Mouse (Mus musculus) liver, embryonic 13.5 days (tissue): ENCODE measurements around the gene Yipf2. TPM values are rescaled to one million over a fixed set of nuclear protein-coding genes. Genes with fewer than 3 reads are reported as not detected.
"Not testable (repeated sequence)": the region's sequence is repeated elsewhere in the genome, so short reads cannot be mapped to it uniquely, and the experiment has no call there.

Source experiments
- ATAC-seq: fragments of 200-750 bp; cut with Nextera tagmentation; 2 replicates; pipeline ENCODE4 v1.8.0; 2017; ENCODE audit warnings: low read depth, mild to moderate bottlenecking, moderate number of reproducible peaks, moderate library complexity
- DNase-seq: peaks from one replicate; pipeline ENCODE4 v3.0.0; 2022
- H3K27ac ChIP-seq: fragments of 300-500 bp; sonication (generic); 2 replicates; pipeline ENCODE4 v1.5.1; 2015; ENCODE audit warnings: moderate library complexity, mild to moderate bottlenecking, inconsistent platforms
- H3K27me3 ChIP-seq: fragments of 300-500 bp; sonication (generic); 2 replicates; pipeline ENCODE4 v1.6.1; 2015; ENCODE audit warnings: mild to moderate bottlenecking, inconsistent platforms
- H3K36me3 ChIP-seq: fragments of 300-500 bp; sonication (generic); 2 replicates; pipeline ENCODE4 v1.6.1; 2015; ENCODE audit warnings: mild to moderate bottlenecking, inconsistent platforms
- H3K4me1 ChIP-seq: fragments of 300-500 bp; sonication (generic); replicated peaks from 2 replicates; pipeline ENCODE4 v1.6.1; 2015; ENCODE audit warnings: inconsistent platforms
- H3K4me2 ChIP-seq: fragments of 300-500 bp; sonication (generic); 2 replicates; pipeline ENCODE4 v1.6.1; 2015; ENCODE audit warnings: inconsistent platforms, mild to moderate bottlenecking, moderate library complexity
- H3K4me3 ChIP-seq: fragments of 300-500 bp; sonication (generic); replicated peaks from 2 replicates; pipeline ENCODE4 v1.5.1; 2015; ENCODE audit warnings: mild to moderate bottlenecking, inconsistent platforms
- H3K9ac ChIP-seq: fragments of 300-500 bp; sonication (generic); 2 replicates; pipeline ENCODE4 v1.6.1; 2015; ENCODE audit warnings: mild to moderate bottlenecking, inconsistent platforms
- H3K9me3 ChIP-seq: fragments of 300-500 bp; sonication (generic); replicated peaks from 2 replicates; pipeline ENCODE4 v1.6.1; 2016; ENCODE audit warnings: inconsistent platforms
- WGBS: fragments of 180-500 bp; shearing (Covaris S2); methylation state at CpG from one replicate; pipeline ENCODE4 v1.1.7; 2015; ENCODE audit not compliant: insufficient replicate concordance; 5-methylcytosine and 5-hydroxymethylcytosine counted together
- polyA plus RNA-seq: library from polyadenylated mRNA; unstranded; fragments of >200 nt; fragmentation: Nextera tagmentation; extraction: Ambion mirVana; gene quantifications from 2 replicates; pipeline ENCODE4 v1.2.1, GENCODE M21; 2015

Gene Yipf2
- polyA plus RNA-seq, 1 experiment from 2014 or later = 10.2 TPM

DNA sequence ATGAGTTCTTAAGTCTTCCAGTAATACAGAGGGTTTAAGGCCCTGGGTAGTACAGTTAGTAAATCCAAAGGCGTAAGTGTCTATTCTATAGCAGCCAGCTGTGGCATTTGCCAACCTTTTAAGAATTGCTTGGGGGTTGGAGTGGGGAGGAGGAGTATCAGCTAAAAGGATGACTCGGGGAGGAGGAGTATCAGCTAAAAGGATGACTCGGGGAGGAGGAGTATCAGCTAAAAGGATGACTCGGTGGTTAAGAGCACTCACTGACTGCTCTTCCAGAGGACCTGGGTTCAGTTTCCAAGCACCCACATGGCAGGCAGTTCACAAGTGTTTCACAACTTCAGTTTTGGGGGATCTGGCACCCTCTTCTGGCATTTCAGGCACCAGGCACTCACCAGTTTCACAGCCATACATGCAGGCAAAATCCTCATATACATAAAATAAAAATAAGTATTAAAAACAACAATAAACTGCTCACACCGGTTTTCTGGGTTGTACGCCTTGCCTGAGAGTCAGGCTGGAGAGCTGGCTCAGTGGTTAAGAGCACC, 37.4 kb downstream of the Yipf2 start:
- H3K36me3 ChIP-seq = peaks cover 23% of the 10 kb centered on the region
- DNase-seq = peak; percentile 24
- 59% methylated on average over 6 of the region's 6 CpGs for WGBS
- peak overlapping the region; percentile 27; the same call in 1 of the 2 replicates for H3K9ac ChIP-seq
- no peaks in the 10 kb centered on the region for H3K9me3 ChIP-seq
- H3K27me3 ChIP-seq = no peaks in the 10 kb centered on the region
- H3K4me3 ChIP-seq = no peak overlapping the region
- H3K4me2 ChIP-seq = peak overlapping the region; percentile 3; the same call in 1 of the 2 replicates
- peaks cover 86% of the 10 kb centered on the region for H3K4me1 ChIP-seq
- peak overlapping the region; percentile 89 for H3K27ac ChIP-seq
- ATAC-seq = peak; percentile 50

DNA sequence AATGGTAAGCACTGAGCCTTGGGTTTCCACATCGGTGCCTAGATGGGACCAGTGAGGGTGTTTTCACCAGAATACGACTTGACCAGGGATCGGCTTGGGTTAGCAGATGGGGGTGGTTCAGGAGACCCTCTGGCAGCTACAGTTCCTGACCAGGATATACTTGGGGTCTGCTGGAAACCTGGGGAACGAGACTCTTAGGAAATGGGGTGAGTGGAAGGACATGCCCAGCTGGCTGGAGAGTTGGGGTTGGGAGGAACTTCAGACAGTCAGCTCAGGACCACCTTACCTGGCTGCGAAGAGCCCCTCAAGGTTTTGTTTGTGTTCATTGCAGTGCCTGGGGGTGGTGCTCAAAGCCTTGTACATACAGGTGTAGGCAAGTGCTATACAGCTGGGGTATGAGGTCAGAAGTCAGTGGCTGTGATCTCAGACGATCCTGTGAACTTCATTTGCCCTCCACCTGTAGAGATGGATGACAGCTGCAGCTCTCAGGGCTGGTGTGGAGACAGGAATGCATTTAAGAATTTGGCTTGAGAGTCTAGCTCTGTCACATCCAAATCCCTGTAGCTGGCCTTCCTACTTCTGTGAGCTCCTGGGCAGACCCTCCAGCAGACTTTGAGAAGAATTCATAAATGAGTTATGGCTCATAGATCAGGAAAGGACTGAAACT, 38.9 kb downstream of the Yipf2 start:
- 81% methylated on average over 6 of the region's 6 CpGs for WGBS
- ATAC-seq (no peak), DNase-seq (no peak)
- Histone ChIP-seq H3K9me3 (no peaks in the 10 kb centered on the region), H3K4me3 (no peak overlapping the region), H3K27ac (peak overlapping the region; percentile 89), H3K4me1 (peaks cover 80% of the 10 kb centered on the region), H3K27me3 (no peaks in the 10 kb centered on the region), H3K4me2 (no peak overlapping the region), H3K36me3 (peaks cover 30% of the 10 kb centered on the region), H3K9ac (no peak overlapping the region)

DNA sequence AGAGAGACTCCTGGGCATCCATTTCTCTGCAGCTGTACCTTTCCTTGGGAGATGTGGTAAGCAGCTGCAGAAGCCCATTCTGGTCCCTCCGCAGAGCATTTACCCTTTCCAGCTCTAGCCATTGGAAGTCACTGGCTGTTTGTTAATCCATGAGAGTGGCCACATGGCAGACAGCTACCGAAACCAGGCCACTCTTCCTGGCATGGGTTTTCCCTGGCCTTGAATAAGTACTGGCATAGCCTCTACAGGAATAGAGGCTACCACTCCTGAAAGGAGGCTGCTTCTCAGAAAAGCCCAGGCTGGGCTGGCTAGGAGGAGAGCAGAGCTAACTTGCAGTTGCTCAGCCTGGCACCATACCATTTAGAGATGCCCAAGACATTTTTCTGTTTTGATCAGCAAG, 41.6 kb downstream of the Yipf2 start:
- no peaks in the 10 kb centered on the region for H3K9me3 ChIP-seq
- 0 out of 2 replicates have a peak overlapping the region, but pooled peaks have one; percentile 23 for H3K9ac ChIP-seq
- 94% methylated on average over 2 of the region's 2 CpGs for WGBS
- H3K36me3 ChIP-seq = peaks cover 29% of the 10 kb centered on the region
- ATAC-seq (no peak), DNase-seq (no peak)
- H3K27me3 ChIP-seq = no peaks in the 10 kb centered on the region
- no peak overlapping the region for H3K4me3 ChIP-seq
- H3K4me2 ChIP-seq = no peak overlapping the region
- peaks cover 66% of the 10 kb centered on the region for H3K4me1 ChIP-seq
- H3K27ac ChIP-seq = no peak overlapping the region; the same call in none of the 2 replicates

DNA sequence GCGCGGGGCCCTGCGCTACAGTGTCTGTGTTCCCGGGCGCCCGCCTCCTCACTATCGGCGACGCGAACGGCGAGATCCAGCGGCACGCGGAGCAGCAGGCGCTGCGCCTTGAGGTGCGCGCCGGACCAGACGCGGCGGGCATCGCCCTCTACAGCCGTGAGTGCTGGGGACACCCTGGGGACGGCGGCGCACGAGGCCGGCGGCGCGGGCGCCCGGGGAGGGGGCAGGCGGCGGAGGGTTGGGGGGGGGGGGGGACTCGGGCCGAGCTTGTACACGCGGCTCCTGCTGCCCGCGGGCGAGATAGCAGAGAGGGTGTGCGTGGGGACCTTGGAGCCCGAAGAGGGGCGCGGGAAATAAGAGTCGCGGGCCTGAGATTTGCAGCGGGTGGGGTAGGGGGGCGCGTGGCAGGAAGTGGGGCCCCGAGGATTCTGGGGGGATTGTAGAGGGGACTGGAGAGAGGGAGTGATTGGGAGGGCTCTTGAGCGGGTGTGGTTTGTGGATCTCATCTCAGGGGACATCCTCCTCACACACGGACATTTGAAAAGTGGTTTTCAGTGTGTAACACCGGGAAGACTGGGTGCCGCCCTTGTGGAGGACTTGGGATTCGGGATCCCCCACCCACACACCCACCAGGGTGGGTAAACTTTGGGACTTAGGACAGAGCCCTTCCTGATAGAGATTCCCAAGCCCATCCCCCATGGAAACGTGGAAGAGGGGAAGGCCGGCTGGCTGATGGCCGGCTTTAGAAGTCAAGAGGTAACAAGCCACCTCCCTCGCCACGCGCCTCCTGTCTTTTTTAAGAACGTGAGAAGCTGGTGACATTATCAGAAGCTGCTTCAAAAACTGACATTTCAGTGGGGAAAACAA, 45.3 kb downstream of the Yipf2 start:
- no peaks in the 10 kb centered on the region for H3K9me3 ChIP-seq
- H3K36me3 ChIP-seq = peaks cover 25% of the 10 kb centered on the region
- peak overlapping the region; percentile 95 for H3K27ac ChIP-seq
- WGBS = under 1% methylated on average over 58 of the region's 66 CpGs
- H3K27me3 ChIP-seq = no peaks in the 10 kb centered on the region
- ATAC-seq = peak; percentile 25
- peak overlapping the region; percentile 98 for H3K9ac ChIP-seq
- peak; percentile 59 for DNase-seq
- peak overlapping the region; percentile 89 for H3K4me2 ChIP-seq
- H3K4me1 ChIP-seq = peaks cover 51% of the 10 kb centered on the region
- H3K4me3 ChIP-seq = peak overlapping the region; percentile 85

DNA sequence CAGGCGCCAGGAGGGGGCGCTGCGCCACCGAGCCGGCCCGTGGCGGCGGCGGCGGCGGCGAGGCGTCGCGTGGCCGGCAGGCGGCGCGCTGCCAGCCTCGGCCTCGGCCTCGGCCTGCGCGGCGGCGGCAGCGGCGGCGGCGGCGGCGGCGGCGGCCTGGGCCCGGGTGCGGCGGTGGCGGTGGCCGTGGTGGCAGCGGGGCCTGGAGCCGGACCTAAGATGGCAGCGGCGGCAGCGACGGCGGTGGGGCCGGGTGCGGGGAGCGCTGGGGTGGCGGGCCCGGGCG, 45.9 kb downstream of the Yipf2 start, which contains the start of gene Carm1:
Carm1 (plus strand) TSS at position 106 of the 286 bp plus-strand sequence.
- no peaks in the 10 kb centered on the region for H3K9me3 ChIP-seq
- ATAC-seq = no peak
- DNase-seq = no peak
- peaks cover 49% of the 10 kb centered on the region for H3K4me1 ChIP-seq
- H3K4me3 ChIP-seq = peak within 1 kb of the TSS; percentile 85
- peak within 1 kb of the TSS; percentile 95 for H3K27ac ChIP-seq
- H3K36me3 ChIP-seq = peaks cover 22% of the 10 kb centered on the region
- no peaks in the 10 kb centered on the region for H3K27me3 ChIP-seq
- WGBS = 0% methylated on average over 26 of the region's 52 CpGs
- H3K9ac ChIP-seq = peak within 1 kb of the TSS; percentile 98
- peak within 1 kb of the TSS; percentile 89 for H3K4me2 ChIP-seq

DNA sequence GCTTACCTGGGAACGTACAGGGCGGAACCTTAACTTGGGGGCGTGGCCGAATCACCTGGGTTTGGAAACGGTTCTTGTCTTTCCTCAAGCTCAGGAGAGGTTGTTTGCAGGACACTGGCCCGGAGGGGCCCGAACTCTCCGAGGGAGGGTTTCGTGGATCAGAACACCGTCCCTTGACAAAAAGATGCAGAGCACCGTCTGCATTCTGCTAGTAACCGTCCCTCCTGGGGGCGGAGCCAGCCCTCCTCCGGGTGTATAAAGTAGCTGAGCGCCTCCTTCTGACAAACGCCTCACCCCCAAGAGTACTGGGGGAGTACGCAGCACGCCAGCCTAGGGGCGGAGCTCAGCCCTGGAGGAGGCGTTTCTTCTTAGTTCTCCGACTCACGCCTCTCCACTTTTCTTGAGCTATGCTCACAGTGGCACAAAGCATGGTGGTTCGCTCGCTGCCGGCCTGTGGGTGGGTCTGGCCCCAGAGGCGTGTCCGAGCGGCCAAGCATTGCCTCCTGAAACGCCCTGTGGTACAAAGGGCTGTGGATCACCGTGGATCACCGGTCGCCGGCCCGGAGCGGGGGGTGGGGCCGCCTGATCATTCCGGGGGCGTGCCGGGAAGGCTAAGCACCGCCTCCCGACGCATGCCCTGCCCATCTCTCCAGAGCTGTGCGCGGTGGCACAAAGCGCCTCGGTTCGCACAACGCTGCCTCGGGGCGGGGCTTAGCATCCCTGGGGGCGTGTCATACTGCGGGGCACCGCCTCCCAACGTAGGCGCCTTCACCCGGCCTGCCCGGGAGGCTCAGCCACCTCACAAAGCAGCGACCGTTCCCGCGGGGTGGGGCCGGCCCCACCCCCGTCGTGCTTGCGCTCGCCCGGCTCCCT, 46.5 kb downstream of the Yipf2 start:
- Histone ChIP-seq H3K9me3 (no peaks in the 10 kb centered on the region), H3K4me2 (peak overlapping the region; percentile 89), H3K36me3 (peaks cover 16% of the 10 kb centered on the region), H3K27me3 (no peaks in the 10 kb centered on the region), H3K27ac (peak overlapping the region; percentile 88), H3K9ac (peak overlapping the region; percentile 76), H3K4me3 (peak overlapping the region; percentile 85), H3K4me1 (peaks cover 43% of the 10 kb centered on the region)
- ATAC-seq = peak; percentile 87
- WGBS = under 1% methylated on average over 67 of the region's 67 CpGs
- DNase-seq = peak; percentile 100

DNA sequence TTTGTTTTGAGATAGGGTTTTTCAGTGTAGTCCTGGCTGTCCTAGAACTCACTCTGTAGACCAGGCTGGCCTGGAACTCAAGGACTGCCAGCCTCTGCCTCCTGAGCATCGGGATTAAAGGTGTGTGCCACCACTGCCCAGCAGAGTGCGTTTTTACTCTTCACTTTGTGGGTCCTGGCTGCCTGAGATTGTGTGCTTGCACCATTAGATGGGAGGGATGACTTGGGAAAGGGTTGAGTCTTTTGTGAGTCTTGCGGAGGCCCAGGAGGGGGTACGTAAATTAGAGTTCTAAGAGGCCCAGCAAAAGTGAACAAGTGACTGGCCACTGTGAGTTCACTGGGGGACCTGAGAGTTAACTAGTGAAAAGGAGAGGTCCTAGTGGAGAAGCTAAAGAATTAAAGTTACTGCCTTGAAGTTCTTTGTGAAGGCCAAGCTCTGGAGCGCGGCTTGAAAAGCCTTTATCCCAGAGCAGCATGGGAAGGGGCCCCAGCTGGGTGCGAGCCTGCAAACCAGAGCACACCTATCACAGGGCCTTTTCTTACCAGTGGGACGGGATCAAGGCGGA, 47.2 kb downstream of the Yipf2 start:
- Histone ChIP-seq H3K4me3 (peak overlapping the region; percentile 85), H3K27me3 (no peaks in the 10 kb centered on the region), H3K27ac (peak overlapping the region; percentile 88), H3K9ac (peak overlapping the region; percentile 76), H3K4me1 (peaks cover 40% of the 10 kb centered on the region), H3K9me3 (no peaks in the 10 kb centered on the region), H3K4me2 (peak overlapping the region; percentile 89), H3K36me3 (peaks cover 11% of the 10 kb centered on the region)
- ATAC-seq (peak; percentile 63), DNase-seq (no peak)
- WGBS = 17% methylated on average over 9 of the region's 9 CpGs

DNA sequence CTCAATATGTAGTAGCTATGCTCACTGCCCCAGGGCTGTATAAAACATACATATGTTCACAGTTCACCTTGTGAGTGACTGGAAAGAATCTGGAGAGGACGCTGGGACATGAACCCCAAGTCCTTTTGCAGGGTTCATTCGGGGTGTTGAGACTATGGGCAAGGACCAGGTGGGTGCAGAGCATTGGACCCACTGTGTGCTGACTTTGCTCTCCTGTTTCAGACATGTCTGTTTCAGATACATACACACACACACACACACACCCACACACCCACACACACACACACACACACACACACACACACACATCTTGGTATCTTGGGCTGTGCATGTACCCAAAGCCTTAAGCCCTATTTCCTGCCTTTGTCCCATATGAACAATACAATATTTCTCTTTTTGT, 50.6 kb downstream of the Yipf2 start:
- H3K36me3 ChIP-seq, H3K4me3 ChIP-seq, ATAC-seq, H3K27me3 ChIP-seq, H3K9me3 ChIP-seq, DNase-seq, H3K4me2 ChIP-seq, H3K27ac ChIP-seq, H3K9ac ChIP-seq: not testable (repeated sequence)
- 77% methylated on average over 2 of the region's 2 CpGs for WGBS
- peaks cover 26% of the 10 kb centered on the region for H3K4me1 ChIP-seq

DNA sequence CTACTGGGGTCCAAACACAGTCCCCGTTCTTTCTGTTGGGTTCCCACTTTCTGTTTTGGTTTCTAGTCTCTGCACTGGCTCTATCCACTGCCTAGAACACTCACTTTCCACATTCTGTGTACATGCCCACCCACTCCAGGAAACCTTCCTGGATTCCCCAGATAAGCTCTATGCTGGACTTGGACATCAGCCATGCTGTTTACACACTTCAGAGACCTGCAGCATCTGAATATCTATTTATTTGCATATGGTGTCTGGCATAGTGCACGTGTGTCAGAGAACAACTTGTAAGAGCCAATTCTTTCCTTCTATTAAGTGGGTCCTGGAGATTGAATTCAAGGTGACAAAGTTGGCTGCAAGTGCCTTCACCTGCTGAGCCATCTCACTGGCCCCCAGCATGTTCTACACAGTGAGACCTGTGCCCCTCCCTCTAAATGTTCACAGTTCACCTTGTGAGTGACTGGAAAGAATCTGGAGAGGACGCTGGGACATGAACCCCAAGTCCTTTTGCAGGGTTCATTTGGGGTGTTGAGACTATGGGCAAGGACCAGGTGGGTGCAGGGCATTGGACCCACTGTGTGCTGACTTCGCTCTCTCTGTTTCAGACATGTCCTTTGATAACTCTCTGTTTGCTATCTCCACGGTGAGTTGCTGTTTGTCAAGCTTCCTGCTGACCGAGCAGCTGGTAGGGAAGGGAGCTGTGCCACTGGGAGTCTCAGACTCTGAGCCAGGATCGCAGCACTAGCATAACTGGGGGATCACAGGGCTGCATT, 52.5 kb downstream of the Yipf2 start:
- DNase-seq = no peak
- 49% methylated on average over 7 of the region's 7 CpGs for WGBS
- peaks cover 32% of the 10 kb centered on the region for H3K4me1 ChIP-seq
- no peak overlapping the region for H3K27ac ChIP-seq
- H3K4me2 ChIP-seq = no peak overlapping the region
- no peaks in the 10 kb centered on the region for H3K9me3 ChIP-seq
- no peaks in the 10 kb centered on the region for H3K27me3 ChIP-seq
- ATAC-seq = no peak
- no peak overlapping the region for H3K4me3 ChIP-seq
- H3K36me3 ChIP-seq = no peaks in the 10 kb centered on the region
- H3K9ac ChIP-seq = no peak overlapping the region
